Mouse (Mus musculus) regulatory T cell (primary cell): ENCODE measurements around the gene Ncf2.

Experiments used
- in situ Hi-C: fragments of 300-600 bp; cut with MboI, MseI; formaldehyde crosslinking; loops from one replicate; pipeline ENCODE4 v1.15.1; 2025; ENCODE audit warnings: high pct_unique_total_duplicates

Gene Ncf2

GRCm38 (mm10) chr1:152831619-152832018 lies 31.6 kb downstream of the Ncf2 start:
- in situ Hi-C loops, result no loop called here

GRCm38 (mm10) chr1:152832316-152832715 lies 32.3 kb downstream of the Ncf2 start:
- in situ Hi-C loops, result no loop called here

DNA sequence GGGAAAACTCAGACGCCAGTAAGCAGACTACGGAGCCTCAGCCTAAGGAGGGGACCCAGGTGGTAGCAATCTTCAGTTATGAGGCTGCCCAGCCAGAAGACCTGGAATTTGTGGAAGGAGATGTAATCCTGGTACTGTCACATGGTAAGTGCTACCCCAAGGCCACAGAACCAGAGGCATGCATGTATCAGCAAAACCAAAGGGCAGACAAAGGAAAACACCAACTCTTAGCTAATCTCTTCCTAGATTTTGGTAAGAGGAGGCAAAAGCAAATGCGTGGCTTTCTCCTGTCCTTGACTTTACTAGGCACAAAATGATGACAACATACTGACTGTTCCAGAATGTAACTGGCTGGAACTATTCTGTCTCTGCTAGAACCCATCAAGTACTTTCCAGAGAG lies 35.1 kb downstream of the Ncf2 start:
- in situ Hi-C loops, result no loop called here

- in situ Hi-C loops, result no loop called here
Observed at GRCm38 (mm10) chr1:152838026-152838702, 38.2 kb downstream of the Ncf2 start.

GRCm38 (mm10) chr1:152838841-152839240 lies 38.8 kb downstream of the Ncf2 start:
- in situ Hi-C loops, result no loop called here

GRCm38 (mm10) chr1:152840343-152840742 lies 40.3 kb downstream of the Ncf2 start:
- in situ Hi-C loops, result no loop called here

- in situ Hi-C loops, result no loop called here
Observed at GRCm38 (mm10) chr1:152841057-152841456, 41.1 kb downstream of the Ncf2 start.

- in situ Hi-C loops, result no loop called here
Observed at GRCm38 (mm10) chr1:152844634-152845033, 44.6 kb downstream of the Ncf2 start.

DNA sequence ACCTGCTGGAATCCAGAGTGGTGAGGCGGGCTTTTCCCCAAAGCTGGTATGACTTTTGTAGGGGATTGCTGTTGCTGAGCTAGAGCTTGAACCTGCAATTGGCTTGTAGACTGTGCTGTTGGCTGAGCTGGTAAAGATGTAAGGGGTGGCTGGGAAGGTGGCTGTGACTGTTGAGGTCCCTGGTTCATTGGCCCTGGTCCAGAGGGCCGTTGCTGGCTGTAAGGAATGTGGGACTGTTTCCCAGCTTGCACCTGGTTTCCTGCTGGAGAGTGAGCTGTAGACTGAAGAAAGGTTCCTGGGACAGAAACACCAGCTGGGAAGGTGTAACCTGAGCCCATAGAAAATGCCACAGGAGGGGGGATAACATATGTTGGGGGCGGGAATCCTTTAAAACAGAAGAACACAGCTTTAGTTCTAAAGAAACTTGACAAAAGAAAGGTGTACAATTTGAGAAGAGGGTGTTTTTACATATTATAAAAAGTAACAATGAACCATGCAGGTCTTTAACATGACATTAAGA lies 45.3 kb downstream of the Ncf2 start:
- in situ Hi-C loops, result no loop called here

DNA sequence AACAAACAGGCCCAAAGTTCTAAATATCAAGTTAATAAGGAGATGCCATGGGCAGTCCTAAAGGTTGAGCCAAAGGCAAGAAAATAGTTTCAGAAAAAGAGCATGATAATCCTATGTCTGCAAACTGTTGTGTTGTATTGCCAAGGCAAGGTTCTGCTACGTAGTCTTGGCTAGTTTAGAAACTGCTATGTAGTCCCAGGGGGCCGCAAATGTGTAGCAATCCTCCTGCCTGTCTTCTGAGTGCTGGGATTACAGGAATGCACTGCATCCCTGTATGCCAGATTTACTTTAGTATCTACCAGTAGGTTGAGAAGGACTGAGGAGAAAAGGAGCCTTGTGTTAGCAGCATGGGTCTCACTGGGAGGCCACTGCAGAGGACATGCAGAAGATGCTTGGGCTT lies 46.9 kb downstream of the Ncf2 start:
- in situ Hi-C loops, result no loop called here

GRCm38 (mm10) chr1:152869901-152870300 lies 69.9 kb downstream of the Ncf2 start:
- in situ Hi-C loops, result no loop called here

GRCm38 (mm10) chr1:152871031-152871430 lies 71.0 kb downstream of the Ncf2 start:
- in situ Hi-C loops, result no loop called here
